Mouse (Mus musculus) intestine, postnatal 0 days (tissue): ENCODE data around the gene Ccdc184. TPM values are rescaled to one million over a fixed set of nuclear protein-coding genes. Genes with fewer than 3 reads are reported as not detected.

Experiments
- ATAC-seq: fragments of 200-750 bp; cut with Nextera tagmentation; 2 replicates; pipeline ENCODE4 v1.8.0; 2017; ENCODE audit warnings: mild to moderate bottlenecking, moderate TSS enrichment, moderate library complexity
- H3K27ac ChIP-seq: fragments of 300-500 bp; sonication (generic); 2 replicates; pipeline ENCODE4 v1.5.1; 2014; ENCODE audit warnings: mild to moderate bottlenecking, low read depth, low read length, moderate library complexity
- H3K27me3 ChIP-seq: fragments of 300-500 bp; sonication (generic); replicated peaks from 2 replicates; pipeline ENCODE4 v1.6.1; 2014; ENCODE audit warnings: low read length, mixed read lengths; ENCODE audit not compliant: control insufficient read depth, insufficient read depth
- H3K36me3 ChIP-seq: fragments of 300-500 bp; sonication (generic); 2 replicates; pipeline ENCODE4 v1.6.1; 2014; ENCODE audit warnings: mild to moderate bottlenecking, moderate library complexity; ENCODE audit not compliant: control insufficient read depth, insufficient read depth
- H3K4me1 ChIP-seq: fragments of 300-500 bp; sonication (generic); replicated peaks from 2 replicates; pipeline ENCODE4 v1.6.1; 2014; ENCODE audit warnings: antibody characterized with exemption, low read length, mixed read lengths; ENCODE audit not compliant: control insufficient read depth, insufficient read depth
- H3K4me2 ChIP-seq: fragments of 300-500 bp; sonication (generic); replicated peaks from 2 replicates; pipeline ENCODE4 v1.6.1; 2014; ENCODE audit warnings: low read depth, mild to moderate bottlenecking, moderate library complexity
- H3K4me3 ChIP-seq: fragments of 300-500 bp; sonication (generic); 2 replicates; pipeline ENCODE4 v1.5.1; 2014; ENCODE audit warnings: low read depth, low read length
- H3K9ac ChIP-seq: fragments of 300-500 bp; sonication (generic); 2 replicates; pipeline ENCODE4 v1.6.1; 2014; ENCODE audit warnings: mild to moderate bottlenecking, low read depth, low read length
- H3K9me3 ChIP-seq: fragments of 300-500 bp; sonication (generic); 2 replicates; pipeline ENCODE4 v1.6.1; 2016; ENCODE audit warnings: mixed run types; ENCODE audit not compliant: control insufficient read depth
- CTCF ChIP-seq: sonication (generic); IDR thresholded peaks from 2 replicates; pipeline ENCODE4 v1.5.1; 2016; ENCODE audit warnings: low read depth, mild to moderate bottlenecking, control low read depth, antibody characterized with exemption, moderate library complexity
- WGBS: fragments of 180-500 bp; shearing (Covaris S2); extraction: QIAGEN DNeasy Blood & Tissue Kit; methylation state at CpG from one replicate; pipeline ENCODE4 v1.1.7; 2014; 5-methylcytosine and 5-hydroxymethylcytosine counted together
- polyA plus RNA-seq: library from polyadenylated mRNA; unstranded; fragments of >200 nt; fragmentation: Nextera tagmentation; extraction: Ambion mirVana; gene quantifications from 2 replicates; pipeline ENCODE4 v1.2.1, GENCODE M21; 2015

Ccdc184 gene
- polyA plus RNA-seq, 1 experiment from 2014 or later = 0.87 TPM

DNA sequence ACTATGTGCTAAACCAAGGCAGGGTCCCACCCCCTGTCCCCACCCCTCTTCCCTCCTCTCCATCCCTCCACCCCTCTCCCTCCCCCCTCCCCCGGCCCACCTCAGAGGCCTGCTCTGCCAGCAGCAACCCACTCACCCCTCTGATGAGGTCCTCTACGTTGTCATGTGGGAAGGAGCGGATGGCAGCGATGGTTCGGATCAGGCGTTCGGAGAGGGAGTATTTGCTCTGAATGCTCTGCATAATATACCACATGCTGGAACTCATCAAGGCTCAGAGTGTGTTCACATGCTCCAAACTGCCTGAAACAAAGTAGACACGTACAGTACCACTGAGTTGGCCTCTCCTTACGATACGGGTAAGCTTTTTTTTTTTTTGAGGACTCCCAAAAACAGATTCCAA, 24.4 kb upstream of the Ccdc184 start:
- no peaks in the 10 kb centered on the region for H3K9me3 ChIP-seq
- no peak overlapping the region for H3K4me2 ChIP-seq
- no peaks in the 10 kb centered on the region for H3K27me3 ChIP-seq
- no peak overlapping the region for H3K27ac ChIP-seq
- H3K4me1 ChIP-seq = no peaks in the 10 kb centered on the region; the same call in 1 of the 2 replicates
- no peak for ATAC-seq
- TF ChIP-seq CTCF = no peak
- 87% methylated on average over 10 of the region's 10 CpGs for WGBS
- no peak overlapping the region for H3K4me3 ChIP-seq
- H3K9ac ChIP-seq = no peak overlapping the region
- H3K36me3 ChIP-seq = peaks cover 36% of the 10 kb centered on the region

GRCm38 (mm10) chr15:98144861-98145507, 22.0 kb upstream of the Ccdc184 start:
- no peak for TF ChIP-seq CTCF
- H3K4me2 ChIP-seq = peak overlapping the region; percentile 87
- peak; percentile 55 for ATAC-seq
- no peaks in the 10 kb centered on the region for H3K27me3 ChIP-seq
- H3K9ac ChIP-seq = peak overlapping the region; percentile 83
- WGBS = under 1% methylated on average over 35 of the region's 36 CpGs
- peak overlapping the region; percentile 74 for H3K4me3 ChIP-seq
- H3K27ac ChIP-seq = peak overlapping the region; percentile 84
- no peaks in the 10 kb centered on the region for H3K4me1 ChIP-seq
- no peaks in the 10 kb centered on the region for H3K9me3 ChIP-seq
- peaks cover 22% of the 10 kb centered on the region for H3K36me3 ChIP-seq

DNA sequence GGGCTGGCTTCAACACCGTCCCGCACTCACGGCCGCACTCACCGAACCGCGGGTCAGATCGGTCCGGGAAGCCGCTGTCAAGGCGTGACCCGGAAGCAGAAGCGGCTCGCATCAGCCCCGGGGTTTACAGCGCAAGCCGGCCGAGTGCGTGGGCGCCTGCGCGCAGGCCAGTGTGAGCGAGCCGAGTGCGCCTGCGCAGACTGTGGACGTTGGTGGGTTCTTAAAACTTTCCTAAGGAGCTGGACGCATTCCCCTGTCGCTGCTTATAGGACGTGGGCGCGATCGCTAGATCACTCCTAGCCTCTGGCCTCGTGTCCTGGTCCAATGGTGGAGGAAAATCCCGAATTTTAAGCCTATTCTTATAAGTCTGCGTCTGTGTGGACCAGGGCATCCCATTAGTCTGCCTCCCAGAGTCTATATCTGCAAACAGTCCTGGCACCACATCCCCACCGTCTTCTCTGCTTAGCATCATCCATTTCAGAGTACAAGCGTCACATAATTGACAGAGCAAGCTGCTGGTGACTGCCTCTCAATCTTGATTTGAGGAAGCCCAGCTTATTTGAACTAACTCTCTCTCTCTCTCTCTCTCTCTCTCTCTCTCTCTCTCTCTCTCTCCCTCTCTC, 21.3 kb upstream of the Ccdc184 start:
- Histone ChIP-seq H3K36me3 (peaks cover 18% of the 10 kb centered on the region), H3K4me1 (no peaks in the 10 kb centered on the region), H3K9me3 (no peaks in the 10 kb centered on the region), H3K4me2 (peak overlapping the region; percentile 87), H3K27ac (peak overlapping the region; percentile 84), H3K27me3 (no peaks in the 10 kb centered on the region), H3K9ac (peak overlapping the region; percentile 83), H3K4me3 (peak overlapping the region; percentile 74)
- no peak for TF ChIP-seq CTCF
- under 1% methylated on average over 38 of the region's 38 CpGs for WGBS
- peak; percentile 94 for ATAC-seq

DNA sequence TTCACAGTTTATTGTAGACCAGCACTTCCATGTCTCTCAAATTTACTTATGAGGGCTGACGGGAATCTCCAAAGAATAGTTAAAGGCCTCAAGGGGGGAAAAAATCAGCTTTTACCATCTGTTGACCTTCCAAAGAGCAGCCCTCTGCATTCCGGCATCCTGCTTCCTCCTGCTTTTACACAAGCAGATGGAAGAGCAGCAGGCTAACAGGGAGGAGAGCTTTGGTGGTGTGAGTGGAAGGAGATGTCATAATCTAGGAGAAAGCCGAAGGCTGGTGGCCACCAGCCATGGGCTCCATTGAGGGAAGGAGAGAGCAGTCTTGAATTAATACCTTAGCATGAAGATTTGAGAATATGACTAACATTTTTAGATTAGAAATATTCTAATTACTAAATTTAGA, 18.6 kb upstream of the Ccdc184 start:
- no peak for TF ChIP-seq CTCF

GRCm38 (mm10) chr15:98149166-98149602, 17.8 kb upstream of the Ccdc184 start:
- Histone ChIP-seq H3K27ac (no peak overlapping the region), H3K9me3 (no peaks in the 10 kb centered on the region), H3K36me3 (no peaks in the 10 kb centered on the region), H3K4me3 (no peak overlapping the region), H3K27me3 (no peaks in the 10 kb centered on the region), H3K4me2 (no peak overlapping the region), H3K9ac (no peak overlapping the region), H3K4me1 (no peaks in the 10 kb centered on the region)
- TF ChIP-seq CTCF = no peak
- ATAC-seq = no peak
- 71% methylated on average over 10 of the region's 10 CpGs for WGBS

More for the DNA sequence above, 18.6 kb upstream of the Ccdc184 start:
- Histone ChIP-seq H3K36me3 (no peaks in the 10 kb centered on the region), H3K4me1 (no peaks in the 10 kb centered on the region), H3K27me3 (no peaks in the 10 kb centered on the region), H3K4me3 (no peak overlapping the region), H3K4me2 (no peak overlapping the region), H3K9me3 (no peaks in the 10 kb centered on the region), H3K27ac (no peak overlapping the region), H3K9ac (no peak overlapping the region)
- 69% methylated on average over 3 of the region's 3 CpGs for WGBS
- no peak for ATAC-seq

DNA sequence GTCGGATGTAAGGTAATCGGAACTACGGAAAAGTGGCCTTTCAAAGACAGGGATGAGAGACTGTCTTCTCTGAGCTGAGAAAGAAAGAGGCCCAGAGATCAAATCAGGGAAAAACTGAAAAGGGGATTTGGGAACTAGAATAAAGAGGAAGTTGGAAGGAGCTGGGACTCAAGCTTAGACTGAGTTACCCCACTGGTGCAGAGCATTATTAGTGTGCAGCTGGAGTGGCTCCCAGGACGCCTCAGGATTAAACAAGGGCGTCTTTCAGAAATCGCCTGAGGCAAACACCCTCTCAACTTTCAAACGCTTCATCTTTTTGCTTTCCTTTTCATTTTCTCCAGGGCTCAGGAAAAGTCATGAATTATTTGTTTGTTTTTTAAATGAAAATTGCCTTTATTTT, 14.0 kb upstream of the Ccdc184 start:
- Histone ChIP-seq H3K4me2 (no peak overlapping the region), H3K9me3 (no peaks in the 10 kb centered on the region), H3K4me1 (no peaks in the 10 kb centered on the region), H3K9ac (no peak overlapping the region), H3K27me3 (no peaks in the 10 kb centered on the region), H3K27ac (no peak overlapping the region), H3K4me3 (no peak overlapping the region), H3K36me3 (no peaks in the 10 kb centered on the region)
- no peak for ATAC-seq
- TF ChIP-seq CTCF = no peak
- 81% methylated on average over 7 of the region's 7 CpGs for WGBS
